Mouse (Mus musculus): ENCODE data around the gene Ccdc7a.
"Not testable (repeated sequence)": the region's sequence is repeated elsewhere in the genome, so short reads cannot be mapped to it uniquely, and the experiment has no call there.

The Ccdc7a gene

DNA sequence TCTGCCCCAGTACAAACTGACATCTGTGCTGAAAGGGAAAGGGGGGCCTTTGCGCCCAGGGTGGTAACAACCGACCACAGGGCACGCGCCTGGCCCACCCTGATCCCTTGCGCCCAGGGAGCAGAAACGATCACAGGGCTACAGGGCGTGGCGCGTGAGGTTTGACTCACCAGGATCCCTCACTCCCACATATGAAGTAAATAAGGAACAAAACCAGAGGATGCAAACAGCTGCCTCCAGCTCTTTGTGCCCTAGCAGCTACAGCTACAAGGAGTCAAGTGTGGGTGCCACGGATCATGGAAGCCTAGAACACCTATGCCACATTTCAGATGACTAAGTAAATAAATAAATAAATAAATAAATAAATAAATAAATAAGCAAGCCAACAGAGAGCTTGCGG lies at the start of gene Ccdc7a:
TSS of gene Ccdc7a (minus strand) at position 101 of the 400 bp plus-strand sequence.
- not testable (repeated sequence) for TF ChIP-seq GATA4 (IDR thresholded peaks at IDR 0.05; ENCODE audit: insufficient replicate concordance, low read length)

DNA sequence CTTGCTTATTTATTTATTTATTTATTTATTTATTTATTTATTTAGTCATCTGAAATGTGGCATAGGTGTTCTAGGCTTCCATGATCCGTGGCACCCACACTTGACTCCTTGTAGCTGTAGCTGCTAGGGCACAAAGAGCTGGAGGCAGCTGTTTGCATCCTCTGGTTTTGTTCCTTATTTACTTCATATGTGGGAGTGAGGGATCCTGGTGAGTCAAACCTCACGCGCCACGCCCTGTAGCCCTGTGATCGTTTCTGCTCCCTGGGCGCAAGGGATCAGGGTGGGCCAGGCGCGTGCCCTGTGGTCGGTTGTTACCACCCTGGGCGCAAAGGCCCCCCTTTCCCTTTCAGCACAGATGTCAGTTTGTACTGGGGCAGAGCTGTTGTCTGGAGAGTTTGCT lies 1.5 kb upstream of the Ccdc7a start, which contains the start of gene Ccdc7b:
TSS of gene Ccdc7b (plus strand) at position 301 of the 400 bp plus-strand sequence.
- TF ChIP-seq GATA4 (IDR thresholded peaks at IDR 0.05; ENCODE audit: insufficient replicate concordance, low read length): not testable (repeated sequence)

DNA sequence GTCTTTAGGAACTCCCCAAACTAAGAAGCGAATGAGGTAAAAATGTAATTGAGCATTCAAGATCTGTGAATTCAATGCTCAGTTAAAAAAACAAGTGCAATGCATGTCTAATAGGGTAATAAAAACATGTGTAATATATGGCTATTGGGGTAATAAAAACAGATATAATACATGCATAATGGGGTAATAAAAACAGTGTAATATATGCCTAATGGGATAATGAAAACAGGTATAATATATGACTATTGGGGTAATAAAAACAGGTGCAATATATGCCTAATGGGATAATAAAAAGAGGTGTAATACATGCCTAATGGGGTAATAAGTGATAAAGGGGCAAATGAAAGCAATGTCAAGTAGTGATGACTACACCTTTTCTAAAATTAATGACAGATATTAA lies 73.9 kb downstream of the Ccdc7a start:
- TF ChIP-seq GATA4 (IDR thresholded peaks at IDR 0.05; ENCODE audit: insufficient replicate concordance, low read length): no peak

- TF ChIP-seq GATA4 (IDR thresholded peaks at IDR 0.05; ENCODE audit: insufficient replicate concordance, low read length): no peak
Measured at GRCm38 (mm10) chr8:128933446-128933845, 131.9 kb downstream of the Ccdc7a start.

GRCm38 (mm10) chr8:128882719-128883118 lies 182.6 kb downstream of the Ccdc7a start:
- TF ChIP-seq GATA4 (IDR thresholded peaks at IDR 0.05; ENCODE audit: insufficient replicate concordance, low read length): no peak

- TF ChIP-seq GATA4 (IDR thresholded peaks at IDR 0.05; ENCODE audit: insufficient replicate concordance, low read length): no peak
Measured at GRCm38 (mm10) chr8:128843749-128844148, 221.6 kb downstream of the Ccdc7a start.

DNA sequence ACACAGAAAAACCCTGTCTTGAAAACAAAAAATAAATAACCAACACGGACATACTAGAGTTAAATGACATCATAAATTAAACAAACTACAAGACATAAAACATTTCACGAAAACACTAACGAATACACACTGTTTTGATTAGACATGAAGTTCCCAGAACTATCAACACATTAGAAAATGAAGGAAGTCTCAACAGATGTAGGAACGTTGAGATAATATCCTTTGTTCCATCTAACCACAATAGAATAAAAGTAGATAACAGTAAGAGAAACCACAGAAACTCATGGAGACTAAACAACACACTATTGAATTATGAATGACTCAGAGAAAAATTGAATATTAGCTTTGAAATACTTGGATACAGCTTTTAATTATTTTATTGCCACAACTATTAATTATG lies 252.8 kb downstream of the Ccdc7a start:
- TF ChIP-seq GATA4 (IDR thresholded peaks at IDR 0.05; ENCODE audit: insufficient replicate concordance, low read length): no peak

GRCm38 (mm10) chr8:128798594-128798993 lies 266.7 kb downstream of the Ccdc7a start, which contains the start of gene Gm3952:
TSS of gene Gm3952 (minus strand) at chr8:128798694.
- no peak for TF ChIP-seq GATA4 (IDR thresholded peaks at IDR 0.05; ENCODE audit: insufficient replicate concordance, low read length)

DNA sequence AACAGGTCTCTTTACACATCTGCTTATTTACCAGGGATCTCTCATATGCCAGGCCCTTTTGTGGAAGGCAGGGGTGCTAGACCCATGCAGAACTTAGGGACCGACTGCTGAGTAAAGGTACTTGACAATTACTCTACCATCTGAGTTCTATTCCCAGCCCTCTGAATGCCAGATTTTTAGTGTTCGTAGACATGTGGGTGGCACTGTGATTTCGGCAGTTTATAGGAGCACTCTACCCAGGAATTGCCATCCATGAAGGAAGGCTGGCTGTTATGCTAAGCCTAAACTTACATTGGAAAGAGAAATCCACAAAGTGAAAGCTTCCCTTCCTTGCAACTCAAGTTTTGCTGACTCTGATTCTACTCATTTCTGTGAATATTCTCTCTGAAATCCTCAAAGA lies 329.6 kb downstream of the Ccdc7a start:
- no peak for TF ChIP-seq GATA4 (IDR thresholded peaks at IDR 0.05; ENCODE audit: insufficient replicate concordance, low read length)

- no peak for TF ChIP-seq GATA4 (IDR thresholded peaks at IDR 0.05; ENCODE audit: insufficient replicate concordance, low read length)
Measured at GRCm38 (mm10) chr8:128734118-128734517, 331.2 kb downstream of the Ccdc7a start.

DNA sequence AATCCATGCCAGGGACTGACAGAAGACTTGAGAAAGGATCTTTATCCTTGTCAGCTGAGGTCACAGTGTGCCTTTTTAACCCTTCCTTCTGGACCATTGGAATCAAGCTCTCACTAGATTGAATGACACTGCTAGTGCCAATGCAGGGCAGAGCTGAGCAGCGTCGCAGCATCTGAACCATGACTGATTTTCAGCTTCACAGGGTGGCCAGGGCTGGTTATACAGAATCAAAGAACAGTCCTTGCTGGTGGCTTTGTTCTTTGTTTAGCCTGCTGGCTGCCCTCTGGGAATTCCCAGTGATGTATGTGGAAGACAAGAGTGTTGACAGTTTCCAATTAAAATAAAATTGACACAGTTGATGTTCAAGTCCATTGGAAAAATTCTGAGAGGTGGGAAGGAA lies 333.1 kb downstream of the Ccdc7a start:
- no peak for TF ChIP-seq GATA4 (IDR thresholded peaks at IDR 0.05; ENCODE audit: insufficient replicate concordance, low read length)

DNA sequence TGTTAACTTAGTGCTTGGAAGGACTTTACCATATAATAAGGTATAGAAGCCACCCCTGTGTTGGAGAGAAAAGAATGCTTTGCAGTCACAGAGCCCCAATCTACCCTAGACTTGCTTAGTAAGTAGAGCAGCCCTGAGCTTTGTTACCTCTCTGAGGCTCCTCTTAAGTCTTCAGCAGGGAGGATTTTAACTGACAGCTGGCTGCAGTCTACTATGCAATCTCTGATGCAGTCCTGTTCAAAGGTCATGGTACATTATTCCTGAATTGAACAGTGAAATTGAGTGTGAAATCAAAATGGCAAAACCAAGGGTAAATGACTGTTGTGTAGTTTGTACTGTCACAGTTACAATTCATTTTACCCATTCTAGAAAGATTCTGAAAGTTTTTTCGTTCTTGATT lies 338.1 kb downstream of the Ccdc7a start:
- TF ChIP-seq GATA4 (IDR thresholded peaks at IDR 0.05; ENCODE audit: insufficient replicate concordance, low read length): no peak

GRCm38 (mm10) chr8:128724819-128725218 lies 340.5 kb downstream of the Ccdc7a start:
- no peak for TF ChIP-seq GATA4 (IDR thresholded peaks at IDR 0.05; ENCODE audit: insufficient replicate concordance, low read length)

GRCm38 (mm10) chr8:128716184-128716583 lies 349.1 kb downstream of the Ccdc7a start:
- no peak for TF ChIP-seq GATA4 (IDR thresholded peaks at IDR 0.05; ENCODE audit: insufficient replicate concordance, low read length)

DNA sequence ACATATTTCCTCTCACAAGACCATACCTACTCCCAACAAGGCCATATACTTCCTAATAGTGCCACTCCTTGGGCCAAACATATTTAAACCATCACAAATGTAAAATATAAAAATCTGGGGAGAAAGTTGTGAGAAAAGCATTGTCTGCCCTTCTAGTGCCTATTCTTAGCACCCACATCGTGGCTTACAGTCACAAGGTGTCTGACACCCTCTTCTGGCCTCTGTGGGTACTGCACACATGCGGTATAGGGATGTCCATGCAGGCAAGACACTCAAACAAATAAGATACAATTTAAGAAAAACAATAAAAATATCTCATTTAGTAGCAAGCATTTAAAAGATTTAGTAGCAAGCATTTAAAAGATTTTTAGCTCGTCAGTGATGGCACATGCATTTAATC lies 356.1 kb downstream of the Ccdc7a start:
- no peak for TF ChIP-seq GATA4 (IDR thresholded peaks at IDR 0.05; ENCODE audit: insufficient replicate concordance, low read length)

DNA sequence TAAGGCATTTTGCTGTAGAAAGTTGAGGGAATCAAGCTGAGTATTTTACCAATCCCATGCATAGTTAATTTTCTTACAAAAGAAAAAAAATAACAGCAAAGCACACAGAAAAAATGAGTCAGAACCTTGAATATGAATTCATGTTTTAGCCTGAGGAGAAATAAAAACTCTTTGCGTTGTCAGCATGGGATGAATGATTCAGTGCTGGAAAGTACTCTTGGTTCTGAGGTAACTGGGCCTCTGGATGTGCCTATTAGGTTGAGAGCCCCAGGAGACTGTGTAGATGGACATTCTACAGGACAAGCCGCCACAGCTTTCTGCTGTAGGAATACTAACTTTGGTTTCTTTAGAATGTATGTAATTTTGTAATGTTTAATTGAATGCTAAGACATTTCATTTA lies 360.5 kb downstream of the Ccdc7a start:
- TF ChIP-seq GATA4 (IDR thresholded peaks at IDR 0.05; ENCODE audit: insufficient replicate concordance, low read length): no peak

- TF ChIP-seq GATA4 (IDR thresholded peaks at IDR 0.05; ENCODE audit: insufficient replicate concordance, low read length): no peak
Measured at GRCm38 (mm10) chr8:128704376-128704775, 360.9 kb downstream of the Ccdc7a start.
